Mouse (Mus musculus) cortical plate, adult 2 months (tissue): ENCODE results near the gene Phf7.

Experiments used
- CTCF ChIP-seq: fragments of 200-500 bp; IDR thresholded peaks from 2 replicates; pipeline ENCODE4 v1.5.1; 2011; ENCODE audit warnings: mild to moderate bottlenecking, control low read depth, low read length; ENCODE audit not compliant: insufficient read depth; ENCODE audit errors: extremely low read depth
- POLR2A ChIP-seq: fragments of 200-500 bp; IDR thresholded peaks from 2 replicates; pipeline ENCODE4 v1.6.1; 2011; ENCODE audit warnings: mild to moderate bottlenecking, low read length, control low read depth; ENCODE audit not compliant: insufficient read depth; ENCODE audit errors: extremely low read depth

GRCm38 (mm10) chr14:31237101-31237882 lies 13.8 kb downstream of the Phf7 start:
- TF ChIP-seq CTCF (no peak), POLR2A (no peak)
